Mouse (Mus musculus) adrenal gland, adult (tissue): ENCODE measurements around the gene Ubr4.

Experiments
- DNase-seq, 2 experiments: peaks; one replicate each; pipeline ENCODE4 v3.0.0; 2022 to 2023; ENCODE audit warnings: low spot score in 1 of 2; ENCODE audit not compliant: inconsistent age in 2 of 2

Ubr4 gene

GRCm38 (mm10) chr4:139351931-139352711 is at the start of gene Ubr4, which contains the start of the genes Mrto4 and Emc1:
Ubr4 (plus strand) TSS chr4:139352609.
Mrto4 (minus strand) TSS chr4:139352576.
Emc1 (plus strand) TSS chr4:139352587.
- peak; percentile 90 to 97 for DNase-seq

GRCm38 (mm10) chr4:139305521-139305920 is 46.9 kb upstream of the Ubr4 start:
- DNase-seq, result no peak

GRCm38 (mm10) chr4:139307916-139308315 is 44.5 kb upstream of the Ubr4 start:
- DNase-seq, result no peak

- DNase-seq, result no peak
Measured at GRCm38 (mm10) chr4:139309651-139310050, 42.8 kb upstream of the Ubr4 start.

- DNase-seq, result peak; percentile 97 to 99
Measured at GRCm38 (mm10) chr4:139310171-139310898, 42.1 kb upstream of the Ubr4 start, which contains the start of the genes Pqlc2 and Akr7a5. Pqlc2 (minus strand) TSS chr4:139310708. Akr7a5 (plus strand) TSS chr4:139310744.

- peak in 1 of 2 experiments; percentile 58 for DNase-seq
Measured at GRCm38 (mm10) chr4:139310899-139311701, 41.3 kb upstream of the Ubr4 start.

- DNase-seq, result no peak
Measured at GRCm38 (mm10) chr4:139311707-139312106, 40.7 kb upstream of the Ubr4 start.

- peak; percentile 31 to 70 for DNase-seq
Measured at GRCm38 (mm10) chr4:139312632-139313031, 39.8 kb upstream of the Ubr4 start.

GRCm38 (mm10) chr4:139318449-139318848 is 34.0 kb upstream of the Ubr4 start:
- no peak for DNase-seq

GRCm38 (mm10) chr4:139319740-139320139 is 32.7 kb upstream of the Ubr4 start:
- DNase-seq, result no peak

- DNase-seq, result peak; percentile 85 to 90
Measured at GRCm38 (mm10) chr4:139330605-139331004, 21.8 kb upstream of the Ubr4 start.

- no peak for DNase-seq
Measured at GRCm38 (mm10) chr4:139334631-139335295, 17.6 kb upstream of the Ubr4 start.

GRCm38 (mm10) chr4:139335507-139335906 is 16.9 kb upstream of the Ubr4 start:
- DNase-seq, result no peak

- DNase-seq, result peak; percentile 78 to 92
Measured at GRCm38 (mm10) chr4:139336822-139337483, 15.5 kb upstream of the Ubr4 start.

- no peak for DNase-seq
Measured at GRCm38 (mm10) chr4:139338145-139338544, 14.3 kb upstream of the Ubr4 start.

GRCm38 (mm10) chr4:139340835-139341234 is 11.6 kb upstream of the Ubr4 start:
- DNase-seq, result peak in 1 of 2 experiments; percentile 59

GRCm38 (mm10) chr4:139341556-139342233 is 10.7 kb upstream of the Ubr4 start:
- peak; percentile 87 to 89 for DNase-seq

GRCm38 (mm10) chr4:139343718-139344117 is 8.7 kb upstream of the Ubr4 start:
- peak; percentile 53 to 58 for DNase-seq

GRCm38 (mm10) chr4:139345416-139346019 is 6.9 kb upstream of the Ubr4 start:
- DNase-seq, result no peak
